Mouse (Mus musculus): ENCODE measurements around the gene Adgrv1. TPM values are rescaled to one million over a fixed set of nuclear protein-coding genes. Genes with fewer than 3 reads are reported as not detected.

Gene Adgrv1
- polyA plus RNA-seq (2015; fragmentation: Illumina TruSeq; extraction: RNeasy Lipid Tissue Mini Kit (QIAGEN cat#74804); ENCODE audit: insufficient read depth, low read depth, low replicate concordance), result 0.33 TPM

GRCm38 (mm10) chr13:81632720-81633415, at the start of gene Adgrv1:
TSS of gene Adgrv1 (minus strand) at chr13:81633154.

GRCm38 (mm10) chr13:81657351-81658052, 24.5 kb upstream of the Adgrv1 start, which contains the start of gene Lysmd3:
TSS of gene Lysmd3 (plus strand) at chr13:81657663.

Other genes starting within 250 kb of the Adgrv1 start
- 3.5 TPM for gene Lysmd3, start 24.5 kb upstream of the Adgrv1 start, polyA plus RNA-seq (2015; fragmentation: Illumina TruSeq; extraction: RNeasy Lipid Tissue Mini Kit (QIAGEN cat#74804); ENCODE audit: insufficient read depth, low read depth, low replicate concordance)
- gene Polr3g, start 77.9 kb upstream of the Adgrv1 start, polyA plus RNA-seq (2015; fragmentation: Illumina TruSeq; extraction: RNeasy Lipid Tissue Mini Kit (QIAGEN cat#74804); ENCODE audit: insufficient read depth, low read depth, low replicate concordance), result 1.6 TPM
- gene Mblac2, start 78.2 kb upstream of the Adgrv1 start, polyA plus RNA-seq (2015; fragmentation: Illumina TruSeq; extraction: RNeasy Lipid Tissue Mini Kit (QIAGEN cat#74804); ENCODE audit: insufficient read depth, low read depth, low replicate concordance), result 1.3 TPM
- 26.5 TPM for gene Cetn3, start 149.9 kb upstream of the Adgrv1 start, polyA plus RNA-seq (2015; fragmentation: Illumina TruSeq; extraction: RNeasy Lipid Tissue Mini Kit (QIAGEN cat#74804); ENCODE audit: insufficient read depth, low read depth, low replicate concordance)